In the genomic region with DNA sequence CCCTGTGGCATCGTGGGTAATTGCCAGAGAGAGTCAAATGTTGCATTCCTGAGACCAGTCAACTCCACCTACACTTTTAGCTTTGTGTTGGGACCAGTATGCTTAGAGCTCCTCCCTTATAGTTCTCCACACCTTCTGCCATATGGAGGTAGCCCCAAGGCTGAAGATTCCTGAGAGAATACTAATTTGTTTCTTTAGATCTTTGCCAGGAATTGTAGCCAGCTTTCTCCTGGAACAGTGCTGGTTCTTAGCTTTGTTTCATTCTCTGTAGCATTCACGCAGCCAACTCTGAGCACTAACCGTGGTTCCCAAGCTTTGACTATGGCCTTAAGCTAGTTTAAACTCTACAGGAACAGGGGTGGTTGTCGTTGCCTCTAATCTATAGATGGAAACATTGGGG, we compare ENCODE assay signal across 17 mouse cellular contexts. TPM values are rescaled to one million over a fixed set of nuclear protein-coding genes. Genes with fewer than 3 reads are reported as not detected.
DNase-seq lines count a peak whose midpoint lies in the region; ATAC-seq and TF ChIP-seq lines count a peak whose summit lies in the region.
"Had no signal": no experiment of that assay in that cellular context is flagged by ENCODE, and none has a peak within 500 bp of the region (broad histone marks: within the 10 kb centered on the region; RNA-seq: fewer than 3 reads in every experiment).

No protein-coding gene starts in this region.

- H3K9ac ChIP-seq in embryonic facial prominence, embryonic 12.5 days, result no peak overlapping the region
- H3K9ac ChIP-seq in hindbrain, postnatal 0 days (replicated peaks; ENCODE audit: low read length), result no peak overlapping the region
- no peak overlapping the region for H3K9ac ChIP-seq in midbrain, embryonic 11.5 days (ENCODE audit: low read length)
- H3K9ac ChIP-seq in midbrain, embryonic 13.5 days (replicated peaks), result no peak overlapping the region
- H3K9ac ChIP-seq in stomach, embryonic 15.5 days, result no peak overlapping the region
- H3K9ac ChIP-seq: forebrain, postnatal 0 days; liver, postnatal 0 days had no signal

- H3K4me1 ChIP-seq in embryonic facial prominence, embryonic 12.5 days, result peaks cover 6% of the 10 kb centered on the region; the same call in 1 of the 2 replicates
- H3K4me1 ChIP-seq in embryonic facial prominence, embryonic 10.5 days, result peaks cover 22% of the 10 kb centered on the region; the same call in 1 of the 2 replicates
- H3K4me1 ChIP-seq in hindbrain, postnatal 0 days (ENCODE audit: insufficient read depth, low read length), result no peaks in the 10 kb centered on the region
- peaks cover 6% of the 10 kb centered on the region; the same call in 1 of the 2 replicates for H3K4me1 ChIP-seq in hindbrain, embryonic 10.5 days (replicated peaks)
- H3K4me1 ChIP-seq in midbrain, embryonic 11.5 days (ENCODE audit: control insufficient read depth, insufficient read depth, low read length), result peaks cover 3% of the 10 kb centered on the region; the same call in 1 of the 2 replicates
- peaks cover 11% of the 10 kb centered on the region; the same call in 1 of the 2 replicates for H3K4me1 ChIP-seq in midbrain, embryonic 13.5 days (replicated peaks)
- no peaks in the 10 kb centered on the region for H3K4me1 ChIP-seq in stomach, embryonic 15.5 days

- no peak overlapping the region for H3K4me3 ChIP-seq in embryonic facial prominence, embryonic 12.5 days
- no peak overlapping the region for H3K4me3 ChIP-seq in embryonic facial prominence, embryonic 10.5 days
- no peak overlapping the region for H3K4me3 ChIP-seq in hindbrain, postnatal 0 days (ENCODE audit: low read length)
- no peak overlapping the region for H3K4me3 ChIP-seq in hindbrain, embryonic 10.5 days
- no peak overlapping the region for H3K4me3 ChIP-seq in midbrain, embryonic 11.5 days (ENCODE audit: low read depth, low read length)
- no peak overlapping the region for H3K4me3 ChIP-seq in midbrain, embryonic 13.5 days (replicated peaks)
- H3K4me3 ChIP-seq in stomach, embryonic 15.5 days (replicated peaks), result no peak overlapping the region
- H3K4me3 ChIP-seq: layer of hippocampus, adult 2 months had no signal

- no peak for DNase-seq in embryonic facial prominence, embryonic 10.5 days (ENCODE audit: low spot score)
- DNase-seq in hindbrain, postnatal 0 days (ENCODE audit: low spot score), result no peak
- no peak for DNase-seq in hindbrain, embryonic 10.5 days (ENCODE audit: low spot score)
- peak; percentile 17 for DNase-seq in midbrain, embryonic 11.5 days (ENCODE audit: low spot score, missing footprints)
- DNase-seq: cerebellum, adult 11-12 months; forebrain, postnatal 0 days; gastrocnemius, postnatal 14 days; liver, postnatal 0 days had no signal

- H3K27me3 ChIP-seq in embryonic facial prominence, embryonic 12.5 days, result no peaks in the 10 kb centered on the region
- H3K27me3 ChIP-seq in embryonic facial prominence, embryonic 10.5 days (replicated peaks; ENCODE audit: low read depth, poor library complexity, severe bottlenecking), result no peaks in the 10 kb centered on the region
- no peaks in the 10 kb centered on the region for H3K27me3 ChIP-seq in hindbrain, postnatal 0 days (ENCODE audit: insufficient read depth, low read length)
- H3K27me3 ChIP-seq in hindbrain, embryonic 10.5 days (ENCODE audit: insufficient read depth, poor library complexity, severe bottlenecking), result no peaks in the 10 kb centered on the region
- no peaks in the 10 kb centered on the region for H3K27me3 ChIP-seq in midbrain, embryonic 11.5 days (ENCODE audit: control insufficient read depth, insufficient read depth, low read length)
- no peaks in the 10 kb centered on the region for H3K27me3 ChIP-seq in midbrain, embryonic 13.5 days
- H3K27me3 ChIP-seq in stomach, embryonic 15.5 days (replicated peaks), result no peaks in the 10 kb centered on the region
- H3K27me3 ChIP-seq: Patski had no signal

- H3K36me3 ChIP-seq in embryonic facial prominence, embryonic 12.5 days, result no peaks in the 10 kb centered on the region
- no peaks in the 10 kb centered on the region for H3K36me3 ChIP-seq in embryonic facial prominence, embryonic 10.5 days (replicated peaks)
- H3K36me3 ChIP-seq in hindbrain, postnatal 0 days (ENCODE audit: insufficient read depth, low read length), result no peaks in the 10 kb centered on the region
- H3K36me3 ChIP-seq in hindbrain, embryonic 10.5 days, result no peaks in the 10 kb centered on the region
- no peaks in the 10 kb centered on the region for H3K36me3 ChIP-seq in midbrain, embryonic 11.5 days (ENCODE audit: control insufficient read depth, insufficient read depth, low read length)
- no peaks in the 10 kb centered on the region for H3K36me3 ChIP-seq in midbrain, embryonic 13.5 days
- no peaks in the 10 kb centered on the region for H3K36me3 ChIP-seq in stomach, embryonic 15.5 days

- H3K9me3 ChIP-seq in embryonic facial prominence, embryonic 12.5 days, result no peaks in the 10 kb centered on the region
- H3K9me3 ChIP-seq in embryonic facial prominence, embryonic 10.5 days, result no peaks in the 10 kb centered on the region
- no peaks in the 10 kb centered on the region for H3K9me3 ChIP-seq in hindbrain, postnatal 0 days (ENCODE audit: low read length)
- H3K9me3 ChIP-seq in hindbrain, embryonic 10.5 days, result no peaks in the 10 kb centered on the region
- no peaks in the 10 kb centered on the region for H3K9me3 ChIP-seq in midbrain, embryonic 11.5 days (ENCODE audit: control insufficient read depth, low read length)
- no peaks in the 10 kb centered on the region for H3K9me3 ChIP-seq in midbrain, embryonic 13.5 days
- no peaks in the 10 kb centered on the region for H3K9me3 ChIP-seq in stomach, embryonic 15.5 days

- H3K4me2 ChIP-seq in embryonic facial prominence, embryonic 12.5 days (replicated peaks), result no peak overlapping the region
- no peak overlapping the region for H3K4me2 ChIP-seq in hindbrain, postnatal 0 days (ENCODE audit: low read depth, low read length)
- H3K4me2 ChIP-seq in midbrain, embryonic 11.5 days, result no peak overlapping the region
- no peak overlapping the region for H3K4me2 ChIP-seq in midbrain, embryonic 13.5 days (replicated peaks)
- H3K4me2 ChIP-seq in stomach, embryonic 15.5 days, result no peak overlapping the region
- H3K4me2 ChIP-seq: heart, embryonic 11.5 days had no signal

- H3K27ac ChIP-seq in embryonic facial prominence, embryonic 12.5 days, result 0 out of 2 replicates have a peak overlapping the region, but pooled peaks have one; percentile 36
- H3K27ac ChIP-seq in embryonic facial prominence, embryonic 10.5 days (replicated peaks), result no peak overlapping the region; the same call in 1 of the 2 replicates
- H3K27ac ChIP-seq in hindbrain, postnatal 0 days, result peak overlapping the region; percentile 22; the same call in 1 of the 2 replicates
- H3K27ac ChIP-seq in hindbrain, embryonic 10.5 days, result no peak overlapping the region
- no peak overlapping the region for H3K27ac ChIP-seq in midbrain, embryonic 11.5 days (ENCODE audit: low read depth, low read length)
- no peak overlapping the region for H3K27ac ChIP-seq in midbrain, embryonic 13.5 days
- peak overlapping the region; percentile 16; the same call in 1 of the 2 replicates for H3K27ac ChIP-seq in stomach, embryonic 15.5 days
- H3K27ac ChIP-seq: kidney, postnatal 0 days; layer of hippocampus, adult 2 months had no signal

- TF ChIP-seq CTCF in hindbrain, postnatal 0 days (IDR thresholded peaks at IDR 0.05; ENCODE audit: low read depth), result no peak

- 75% methylated on average over 4 of the region's 4 CpGs for WGBS in embryonic facial prominence, embryonic 12.5 days
- 88% methylated on average over 4 of the region's 4 CpGs for WGBS in embryonic facial prominence, embryonic 10.5 days
- WGBS in hindbrain, postnatal 0 days, result 53% methylated on average over 4 of the region's 4 CpGs
- WGBS in hindbrain, embryonic 10.5 days, result 89% methylated on average over 4 of the region's 4 CpGs
- WGBS in midbrain, embryonic 11.5 days, result 77% methylated on average over 4 of the region's 4 CpGs
- 86% methylated on average over 4 of the region's 4 CpGs for WGBS in midbrain, embryonic 13.5 days
- 65% methylated on average over 4 of the region's 4 CpGs for WGBS in stomach, embryonic 15.5 days

- ATAC-seq in embryonic facial prominence, embryonic 12.5 days (ENCODE audit: insufficient number of reproducible peaks, insufficient read depth, low FRiP score, low TSS enrichment), result no peak
- ATAC-seq in hindbrain, postnatal 0 days, result no peak
- ATAC-seq in midbrain, embryonic 11.5 days (ENCODE audit: low FRiP score), result no peak
- no peak for ATAC-seq in midbrain, embryonic 13.5 days
- ATAC-seq in stomach, embryonic 15.5 days (ENCODE audit: insufficient read depth, low FRiP score, low read depth), result no peak
- no peak for ATAC-seq in megakaryocyte-erythroid progenitor cell, adult 5-6 weeks (replicated peaks; ENCODE audit: low FRiP score, low TSS enrichment, poor library complexity, severe bottlenecking)
- ATAC-seq: forebrain, postnatal 0 days; liver, postnatal 0 days; Patski had no signal

RNA-seq across cellular contexts. Expression of a gene that starts 17.7 kb away (rescaled TPM):
- polyA plus RNA-seq in embryonic facial prominence, embryonic 12.5 days (2016; fragmentation: Nextera tagmentation; extraction: Ambion mirVana), result 7.3 and 7.7 TPM in 2 replicates
- polyA plus RNA-seq in embryonic facial prominence, embryonic 10.5 days (2016; fragmentation: Nextera tagmentation; extraction: Ambion mirVana), result 6.1 TPM in 2 replicates
- 2.6 and 3.7 TPM in 2 replicates for total RNA-seq in hindbrain, postnatal 0 days (2014; rRNA removed)
- 1.3 and 1.6 TPM in 2 replicates for polyA plus RNA-seq in hindbrain, postnatal 0 days (2015; fragmentation: Nextera tagmentation; extraction: Ambion mirVana)
- 3.1 and 3.2 TPM in 2 replicates for polyA plus RNA-seq in hindbrain, embryonic 10.5 days (2016; fragmentation: Nextera tagmentation; extraction: Ambion mirVana)
- polyA plus RNA-seq in midbrain, embryonic 11.5 days (2014; fragmentation: Nextera tagmentation; extraction: Ambion mirVana), result 2.8 and 3.1 TPM in 2 replicates
- polyA plus RNA-seq in midbrain, embryonic 13.5 days (2015; fragmentation: Nextera tagmentation; extraction: Ambion mirVana), result 1.6 and 1.7 TPM in 2 replicates
- 7.8 and 10.1 TPM in 2 replicates for polyA plus RNA-seq in stomach, embryonic 15.5 days (2015; fragmentation: Nextera tagmentation; extraction: Ambion mirVana)
- total RNA-seq in megakaryocyte-erythroid progenitor cell, adult 5-6 weeks (2014; fragmentation: Nextera tagmentation), result not detected in 2 replicates
- not detected in 2 replicates for total RNA-seq in megakaryocyte-erythroid progenitor cell, adult 5-6 weeks (2017)
- total RNA-seq: neutrophil, adult 5-6 weeks had no signal

Comparison
In these comparisons a context has a peak if more than half of its experiments do, and no peak if none do; other contexts are left out.
1. H3K27ac ChIP-seq: peak in embryonic facial prominence, embryonic 12.5 days (single experiment), hindbrain, postnatal 0 days (single experiment) and stomach, embryonic 15.5 days (single experiment); none in embryonic facial prominence, embryonic 10.5 days (single experiment), hindbrain, embryonic 10.5 days (single experiment), midbrain, embryonic 11.5 days (single experiment) and midbrain, embryonic 13.5 days (single experiment).